Mouse (Mus musculus) hematopoietic stem cell, adult 5-6 weeks (primary cell): ENCODE measurements around the gene Thra. TPM values are rescaled to one million over a fixed set of nuclear protein-coding genes. Genes with fewer than 3 reads are reported as not detected.

Source experiments
- ATAC-seq, 2 experiments: fragments of 125-278 bp in 1 of 2; replicated peaks in 1 of 2; 2 replicates each; pipeline ENCODE4 v1.8.0; 2016 to 2017; ENCODE audit warnings: inconsistent platforms in 2 of 2, mild to moderate bottlenecking in 2 of 2, moderate number of reproducible peaks in 2 of 2, low read depth in 1 of 2, moderate TSS enrichment in 1 of 2; ENCODE audit not compliant: low FRiP score in 2 of 2, poor library complexity in 2 of 2, severe bottlenecking in 2 of 2, insufficient read depth in 1 of 2, low TSS enrichment in 1 of 2
- total RNA-seq: library from RNA; stranded (forward); fragments of 172-1452, 232-1000 nt; gene quantifications from 2 replicates; pipeline ENCODE4 v1.2.3, GENCODE M21; 2017

Thra gene
- total RNA-seq, 1 experiment from 2014 or later = 25.3 TPM

GRCm38 (mm10) chr11:98753264-98753663 is 12.8 kb downstream of the Thra start:
- no peak for ATAC-seq

GRCm38 (mm10) chr11:98754151-98754620 is 13.7 kb downstream of the Thra start:
- ATAC-seq = no peak

GRCm38 (mm10) chr11:98754621-98755181 is 14.3 kb downstream of the Thra start:
- peak; percentile 79 to 81 for ATAC-seq

GRCm38 (mm10) chr11:98755726-98756380 is 15.4 kb downstream of the Thra start:
- ATAC-seq = no peak

- ATAC-seq = no peak
These were observed 16.3 kb downstream of the Thra start for GRCm38 (mm10) chr11:98756711-98757110.

- no peak for ATAC-seq
These were observed 21.5 kb downstream of the Thra start for GRCm38 (mm10) chr11:98761939-98762338.

GRCm38 (mm10) chr11:98762756-98763501 is 22.5 kb downstream of the Thra start:
- ATAC-seq = peak in 1 of 2 experiments; percentile 48; a peak in 1 of 4 replicates

GRCm38 (mm10) chr11:98763502-98763861 is 23.0 kb downstream of the Thra start:
- no peak for ATAC-seq

GRCm38 (mm10) chr11:98764091-98764490 is 23.7 kb downstream of the Thra start:
- ATAC-seq = no peak

GRCm38 (mm10) chr11:98764746-98765145 is 24.3 kb downstream of the Thra start:
- ATAC-seq = no peak

GRCm38 (mm10) chr11:98765421-98766309 is 25.2 kb downstream of the Thra start:
- ATAC-seq = no peak

GRCm38 (mm10) chr11:98766346-98766745 is 25.9 kb downstream of the Thra start:
- ATAC-seq = no peak

- no peak for ATAC-seq
These were observed 26.4 kb downstream of the Thra start for GRCm38 (mm10) chr11:98766816-98767215.

- ATAC-seq = no peak; a peak in 1 of 4 replicates
These were observed 26.8 kb downstream of the Thra start for GRCm38 (mm10) chr11:98767276-98767675.

GRCm38 (mm10) chr11:98767713-98768112 is 27.3 kb downstream of the Thra start:
- ATAC-seq = no peak

- ATAC-seq = no peak
These were observed 27.9 kb downstream of the Thra start for GRCm38 (mm10) chr11:98768127-98769006.
